Mouse (Mus musculus): ENCODE measurements around the gene Hoxc5.

DNA sequence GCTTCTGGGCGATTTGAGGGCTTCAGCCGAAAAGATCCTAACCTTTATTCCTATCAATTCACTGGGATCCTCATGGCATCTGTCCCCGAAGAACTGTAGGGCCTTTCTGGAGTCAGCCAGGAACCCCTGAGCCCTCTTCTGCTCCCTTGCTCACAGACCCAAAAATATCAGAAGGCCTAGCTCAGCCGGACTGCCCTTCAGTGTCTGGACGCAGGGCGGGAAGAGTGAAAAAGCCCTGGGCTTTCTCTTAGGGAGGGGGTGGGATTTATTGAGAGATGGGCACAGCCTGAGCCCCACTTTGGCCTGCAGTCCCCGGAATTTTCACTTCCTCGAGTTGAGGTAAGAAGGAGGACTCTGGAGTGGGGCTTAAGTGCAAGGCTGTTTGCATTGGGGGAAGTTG lies 4.0 kb upstream of the Hoxc5 start:
- TF ChIP-seq POLR2A (IDR thresholded peaks at IDR 0.05; ENCODE audit: insufficient read depth, low read depth, low read length), result no peak
- no peak for TF ChIP-seq CTCF (IDR thresholded peaks at IDR 0.05; ENCODE audit: insufficient read depth, low read depth, low read length)
